Comparison of ENCODE assay signal across 7 mouse cellular contexts in the genomic region with DNA sequence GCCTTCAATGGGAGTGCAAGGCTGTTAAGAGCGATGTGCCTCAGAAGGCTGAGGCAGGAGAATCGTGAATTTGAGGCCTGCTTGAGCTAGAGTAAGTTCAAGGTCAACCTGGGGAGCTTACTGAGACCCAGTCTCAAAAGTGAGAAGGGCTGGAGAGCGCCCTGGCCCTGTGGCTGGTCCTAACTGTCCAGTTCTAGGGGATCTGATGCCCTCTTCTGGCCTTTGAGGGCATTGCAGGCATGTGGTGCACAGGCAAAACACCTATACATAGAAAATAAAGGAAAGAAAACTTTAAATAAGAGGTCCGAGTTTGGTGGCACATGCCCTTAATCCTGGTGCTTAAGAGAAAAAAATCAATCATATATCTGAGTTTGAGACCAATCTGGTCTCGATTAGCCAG. TPM values are rescaled to one million over a fixed set of nuclear protein-coding genes. Genes with fewer than 3 reads are reported as not detected.
DNase-seq lines count a peak whose midpoint lies in the region; ATAC-seq and TF ChIP-seq lines count a peak whose summit lies in the region.

No protein-coding gene starts in this region.

- H3K4me3 ChIP-seq in intestine, postnatal 0 days (ENCODE audit: low read depth, low read length) = no peak overlapping the region
- no peak overlapping the region for H3K4me3 ChIP-seq in limb, embryonic 10.5 days

- H3K9ac ChIP-seq in intestine, postnatal 0 days (ENCODE audit: low read depth, low read length) = no peak overlapping the region

- H3K36me3 ChIP-seq in intestine, postnatal 0 days (ENCODE audit: control insufficient read depth, insufficient read depth) = peaks cover 43% of the 10 kb centered on the region
- no peaks in the 10 kb centered on the region for H3K36me3 ChIP-seq in limb, embryonic 10.5 days

- ATAC-seq in intestine, postnatal 0 days = no peak; the same call in 1 of the 2 replicates
- peak; percentile 56; the same call in 1 of the 2 replicates for ATAC-seq in monocyte, adult 5-6 weeks (replicated peaks; ENCODE audit: insufficient number of reproducible peaks, low FRiP score, low TSS enrichment, poor library complexity, severe bottlenecking)

- H3K4me2 ChIP-seq in intestine, postnatal 0 days (replicated peaks; ENCODE audit: low read depth) = no peak overlapping the region

- no peaks in the 10 kb centered on the region for H3K27me3 ChIP-seq in intestine, postnatal 0 days (replicated peaks; ENCODE audit: control insufficient read depth, insufficient read depth, low read length)
- no peaks in the 10 kb centered on the region for H3K27me3 ChIP-seq in limb, embryonic 10.5 days (ENCODE audit: low read depth, poor library complexity, severe bottlenecking)

- H3K9me3 ChIP-seq in intestine, postnatal 0 days (ENCODE audit: control insufficient read depth) = no peaks in the 10 kb centered on the region
- no peaks in the 10 kb centered on the region for H3K9me3 ChIP-seq in limb, embryonic 10.5 days (replicated peaks)

- WGBS in intestine, postnatal 0 days = 34% methylated on average over 5 of the region's 5 CpGs
- 36% methylated on average over 5 of the region's 5 CpGs for WGBS in limb, embryonic 10.5 days

- peak; percentile 93 for TF ChIP-seq CTCF in intestine, postnatal 0 days (IDR thresholded peaks at IDR 0.05; ENCODE audit: low read depth)

- H3K27ac ChIP-seq in intestine, postnatal 0 days (ENCODE audit: low read depth, low read length) = no peak overlapping the region
- no peak overlapping the region for H3K27ac ChIP-seq in limb, embryonic 10.5 days

- DNase-seq in adrenal gland, adult 18-20 months (ENCODE audit: low spot score in 2 of 2) = peak; percentile 80 to 89
- DNase-seq in cerebellum, postnatal 25 days = peak; percentile 92 to 95
- peak; percentile 78 to 85 for DNase-seq in gastrocnemius, postnatal 36 days
- DNase-seq in limb, embryonic 10.5 days (ENCODE audit: low spot score) = peak; percentile 88
- peak; percentile 82 to 93 for DNase-seq in spleen, postnatal 4 days (ENCODE audit: low spot score in 2 of 2)

- H3K4me1 ChIP-seq in intestine, postnatal 0 days (replicated peaks; ENCODE audit: control insufficient read depth, insufficient read depth, low read length) = no peaks in the 10 kb centered on the region; the same call in 1 of the 2 replicates
- H3K4me1 ChIP-seq in limb, embryonic 10.5 days = peaks cover 35% of the 10 kb centered on the region

- intact Hi-C loops in gastrocnemius, postnatal 36 days (cut with DNase I) = loop anchor here (1.0 to 5.0 kb wide), 2 partner anchors 45 to 165 kb away; no protein-coding TSS in a partner anchor

RNA-seq across cellular contexts. Expression of a gene that starts 19.4 kb away (rescaled TPM):
- total RNA-seq in adrenal gland, adult 18-20 months (2021) = 10 to 100 TPM; 20.1 to 28.4 TPM
- total RNA-seq in gastrocnemius, postnatal 36 days (2021) = 1 to 10 TPM; 7.2 to 8.1 TPM
- polyA plus RNA-seq in intestine, postnatal 0 days (2015; fragmentation: Nextera tagmentation; extraction: Ambion mirVana) = 18.3 and 22.6 TPM in 2 replicates
- 7.1 and 8.3 TPM in 2 replicates for polyA plus RNA-seq in limb, embryonic 10.5 days (2016; fragmentation: Nextera tagmentation; extraction: Ambion mirVana)
- 47.8 to 65.8 TPM (median 64.6 TPM) in 3 replicates for total RNA-seq in monocyte, adult 5-6 weeks (2017)

RNA-seq across cellular contexts. Expression of a gene that starts 39.3 kb away (rescaled TPM):
- total RNA-seq in adrenal gland, adult 18-20 months (2021) = 100 to 1,000 TPM in 1 of 2 experiments, 10 to 100 TPM in 1; 97.2 to 127 TPM
- total RNA-seq in gastrocnemius, postnatal 36 days (2021) = 1 to 10 TPM; 4.7 to 4.8 TPM
- 16.7 and 17.8 TPM in 2 replicates for polyA plus RNA-seq in intestine, postnatal 0 days (2015; fragmentation: Nextera tagmentation; extraction: Ambion mirVana)
- polyA plus RNA-seq in limb, embryonic 10.5 days (2016; fragmentation: Nextera tagmentation; extraction: Ambion mirVana) = 40.5 and 42.6 TPM in 2 replicates
- total RNA-seq in monocyte, adult 5-6 weeks (2017) = 118 to 126 TPM (median 121 TPM) in 3 replicates

Comparison
In these comparisons a context has a peak if more than half of its experiments do, and no peak if none do; other contexts are left out.
1. RNA of a gene that starts 39.3 kb away (total RNA-seq): 97.2 to 127 TPM in adrenal gland, adult 18-20 months and 118 to 126 TPM in monocyte, adult 5-6 weeks; 4.7 to 4.8 TPM in gastrocnemius, postnatal 36 days; every median in the first group is over 10 times any median in the second.
2. Peak in every context shown above with its lines, with median percentiles within 50 percentile points of each other: DNase-seq.